Mouse (Mus musculus) kidney, adult 2 months (tissue): ENCODE measurements around the gene Tssc4. TPM values are rescaled to one million over a fixed set of nuclear protein-coding genes. Genes with fewer than 3 reads are reported as not detected.

Experiments
- DNase-seq: peaks from one replicate; pipeline ENCODE4 v3.0.0; 2021
- H3K27ac ChIP-seq: fragments of 200-500 bp; 2 replicates; pipeline ENCODE4 v1.5.1; 2012; ENCODE audit warnings: low read depth, low read length, control low read depth, inconsistent platforms; ENCODE audit not compliant: insufficient read depth
- H3K27me3 ChIP-seq: fragments of 200-500 bp; replicated peaks from 2 replicates; pipeline ENCODE4 v1.6.1; 2012; ENCODE audit warnings: mild to moderate bottlenecking, moderate library complexity, low read length, inconsistent platforms; ENCODE audit not compliant: control insufficient read depth, insufficient read depth
- H3K36me3 ChIP-seq: fragments of 200-500 bp; 2 replicates; pipeline ENCODE4 v1.6.1; 2012; ENCODE audit warnings: mild to moderate bottlenecking, moderate library complexity, low read length, inconsistent platforms; ENCODE audit not compliant: control insufficient read depth, insufficient read depth
- H3K4me1 ChIP-seq: fragments of 200-500 bp; 2 replicates; pipeline ENCODE4 v1.6.1; 2011; ENCODE audit warnings: low read length; ENCODE audit not compliant: control insufficient read depth, insufficient read depth
- H3K4me3 ChIP-seq: fragments of 200-500 bp; 2 replicates; pipeline ENCODE4 v1.5.1; 2011; ENCODE audit warnings: mild to moderate bottlenecking, low read depth, low read length, control low read depth; ENCODE audit not compliant: insufficient read depth
- CTCF ChIP-seq: fragments of 200-500 bp; conservative IDR thresholded peaks from 2 replicates; pipeline ENCODE4 v1.5.1; 2011; ENCODE audit warnings: low read depth, mild to moderate bottlenecking, control low read depth, low read length, moderate library complexity, mixed read lengths; ENCODE audit not compliant: insufficient read depth, insufficient read length
- POLR2A ChIP-seq: fragments of 200-500 bp; IDR thresholded peaks from one replicate; pipeline ENCODE4 v1.6.1; 2011; ENCODE audit warnings: low read depth, low read length, control low read depth
- WGBS: fragments of 180-500 bp; shearing (Covaris S2); methylation state at CpG from one replicate; pipeline ENCODE4 v1.1.7; 2018; 5-methylcytosine and 5-hydroxymethylcytosine counted together
- polyA plus RNA-seq: library from polyadenylated mRNA; depleted of rRNA; stranded (reverse); fragments of >200 nt; gene quantifications from 2 replicates; pipeline ENCODE4 v1.2.3, GENCODE M21; 2012; rRNA removed

Tssc4 gene
- polyA plus RNA-seq, 1 experiment: 64.8 TPM

GRCm38 (mm10) chr7:143111719-143112118 is 42.7 kb downstream of the Tssc4 start:
- WGBS: 71% methylated on average over 4 of the region's 4 CpGs
- TF ChIP-seq POLR2A: no peak
- no peak for TF ChIP-seq CTCF
- Histone ChIP-seq H3K4me1 (peaks cover 1% of the 10 kb centered on the region), H3K27ac (no peak overlapping the region), H3K36me3 (no peaks in the 10 kb centered on the region), H3K4me3 (no peak overlapping the region), H3K27me3 (no peaks in the 10 kb centered on the region)
- no peak for DNase-seq

- Histone ChIP-seq H3K27ac (no peak overlapping the region), H3K4me3 (no peak overlapping the region), H3K36me3 (no peaks in the 10 kb centered on the region), H3K27me3 (no peaks in the 10 kb centered on the region), H3K4me1 (no peaks in the 10 kb centered on the region)
- DNase-seq: no peak
- WGBS: 43% methylated on average over 1 of the region's 1 CpGs
- TF ChIP-seq POLR2A (no peak), CTCF (no peak)
These were observed 43.3 kb downstream of the Tssc4 start for GRCm38 (mm10) chr7:143112395-143112794.

- H3K4me3 ChIP-seq: no peak overlapping the region
- H3K27ac ChIP-seq: no peak overlapping the region
- no peak for DNase-seq
- H3K27me3 ChIP-seq: no peaks in the 10 kb centered on the region
- H3K4me1 ChIP-seq: peaks cover 2% of the 10 kb centered on the region; the same call in 1 of the 2 replicates
- TF ChIP-seq POLR2A (no peak), CTCF (no peak)
- no peaks in the 10 kb centered on the region for H3K36me3 ChIP-seq
These were observed 45.7 kb downstream of the Tssc4 start for GRCm38 (mm10) chr7:143114773-143115172.

- no peak for TF ChIP-seq POLR2A
- no peak for TF ChIP-seq CTCF
- Histone ChIP-seq H3K36me3 (no peaks in the 10 kb centered on the region), H3K27me3 (no peaks in the 10 kb centered on the region), H3K27ac (no peak overlapping the region), H3K4me3 (no peak overlapping the region), H3K4me1 (peaks cover 10% of the 10 kb centered on the region)
- no peak for DNase-seq
- WGBS: 85% methylated on average over 5 of the region's 5 CpGs
These were observed 47.5 kb downstream of the Tssc4 start for GRCm38 (mm10) chr7:143116521-143116920.

GRCm38 (mm10) chr7:143119407-143119806 is 50.4 kb downstream of the Tssc4 start:
- WGBS: 34% methylated on average over 1 of the region's 1 CpGs
- DNase-seq: peak; percentile 65
- H3K4me3 ChIP-seq: no peak overlapping the region
- no peak for TF ChIP-seq CTCF
- no peak for TF ChIP-seq POLR2A
- H3K36me3 ChIP-seq: no peaks in the 10 kb centered on the region
- peak overlapping the region; percentile 69 for H3K27ac ChIP-seq
- no peaks in the 10 kb centered on the region for H3K27me3 ChIP-seq
- peaks cover 10% of the 10 kb centered on the region for H3K4me1 ChIP-seq

- Histone ChIP-seq H3K27me3 (no peaks in the 10 kb centered on the region), H3K36me3 (no peaks in the 10 kb centered on the region), H3K4me1 (peaks cover 10% of the 10 kb centered on the region), H3K4me3 (no peak overlapping the region), H3K27ac (peak overlapping the region; percentile 69)
- TF ChIP-seq POLR2A (no peak), CTCF (no peak)
- WGBS: 71% methylated on average over 3 of the region's 3 CpGs
- no peak for DNase-seq
These were observed 50.8 kb downstream of the Tssc4 start for GRCm38 (mm10) chr7:143119826-143120225.

Other genes with a start within 250 kb of the Tssc4 start
- 2.2 and 5.9 TPM in 2 replicates for gene Th, start 138.1 kb upstream of the Tssc4 start, polyA plus RNA-seq
- gene Ascl2, start 100.0 kb upstream of the Tssc4 start, polyA plus RNA-seq: 0.11 and 0.30 TPM in 2 replicates
- 0.99 and 5.1 TPM in 2 replicates for gene Tspan32, start 64.2 kb upstream of the Tssc4 start, polyA plus RNA-seq
- 801 and 824 TPM in 2 replicates for gene Cd81, start 16.5 kb upstream of the Tssc4 start, polyA plus RNA-seq
- 0.03 TPM in 2 replicates for gene Trpm5, start 25.4 kb downstream of the Tssc4 start, polyA plus RNA-seq
- 24.0 and 27.5 TPM in 2 replicates for gene Kcnq1, start 37.1 kb downstream of the Tssc4 start, polyA plus RNA-seq